Mouse (Mus musculus) MEL (cell line): ENCODE data around the gene Neto2.

Experiments
- CTCF ChIP-seq, 3 experiments: IDR thresholded peaks in 2 of 3; conservative IDR thresholded peaks in 1 of 3; 2 replicates each; pipeline ENCODE4 v1.5.1; 2011 to 2012; ENCODE audit warnings: low read length in 3 of 3, low read depth in 2 of 3, mild to moderate bottlenecking in 2 of 3, improper control_type of control experiment in 1 of 3, inconsistent platforms in 1 of 3, mixed read lengths in 1 of 3, moderate library complexity in 1 of 3; ENCODE audit not compliant: control insufficient read depth in 1 of 3, insufficient read depth in 1 of 3, poor library complexity in 1 of 3, severe bottlenecking in 1 of 3
- MEF2A ChIP-seq: IDR thresholded peaks from 2 replicates; pipeline ENCODE4 v1.6.1; 2014; ENCODE audit warnings: low read depth, mild to moderate bottlenecking, inconsistent platforms, low read length, improper control_type of control experiment; ENCODE audit not compliant: poor library complexity, insufficient replicate concordance, severe bottlenecking; ENCODE audit errors: extremely low read depth
- MYC ChIP-seq: IDR thresholded peaks from 2 replicates; pipeline ENCODE4 v1.6.1; 2011; ENCODE audit warnings: low read depth, mild to moderate bottlenecking, low read length, improper control_type of control experiment, moderate library complexity
- POLR2A ChIP-seq, 2 experiments: IDR thresholded peaks; 2 replicates each; pipeline ENCODE4 v1.6.1; 2011 to 2012; ENCODE audit warnings: low read length in 2 of 2, mild to moderate bottlenecking in 2 of 2, control low read depth in 1 of 2, improper control_type of control experiment in 1 of 2, low read depth in 1 of 2, moderate library complexity in 1 of 2; ENCODE audit not compliant: control insufficient read depth in 1 of 2, insufficient read depth in 1 of 2, poor library complexity in 1 of 2
- RAD21 ChIP-seq: IDR thresholded peaks from 2 replicates; pipeline ENCODE4 v1.6.1; 2011; ENCODE audit warnings: mild to moderate bottlenecking, low read depth, low read length, improper control_type of control experiment
- TAL1 ChIP-seq: IDR thresholded peaks from 2 replicates; pipeline ENCODE4 v1.6.1; 2012; ENCODE audit warnings: mild to moderate bottlenecking, inconsistent platforms, low read length, moderate library complexity, mixed read lengths
- USF2 ChIP-seq, 2 experiments: IDR thresholded peaks; 2 replicates each; pipeline ENCODE4 v1.6.1; 2011 to 2012; ENCODE audit warnings: improper control_type of control experiment in 2 of 2, low read length in 2 of 2, borderline replicate concordance in 1 of 2, inconsistent platforms in 1 of 2, low read depth in 1 of 2, mild to moderate bottlenecking in 1 of 2; ENCODE audit not compliant: insufficient read depth in 1 of 2
- ZNF384 ChIP-seq: IDR thresholded peaks from 2 replicates; pipeline ENCODE4 v1.6.1; 2012; ENCODE audit warnings: low read depth, mild to moderate bottlenecking, inconsistent platforms, low read length, improper control_type of control experiment

- TF ChIP-seq CTCF (IDR thresholded peaks at IDR 0.05 in 2 of 3, conservative IDR thresholded peaks at IDR 0.05 in 1 of 3; ENCODE audit: control insufficient read depth in 1 of 3, insufficient read depth in 1 of 3, low read depth in 2 of 3, low read length in 3 of 3, poor library complexity in 1 of 3, severe bottlenecking in 1 of 3) (no peak), POLR2A (IDR thresholded peaks at IDR 0.05; ENCODE audit: control insufficient read depth in 1 of 2, insufficient read depth in 1 of 2, low read depth in 1 of 2, low read length in 2 of 2, poor library complexity in 1 of 2) (no peak), MEF2A (no peak), TAL1 (no peak), MYC (no peak), RAD21 (no peak), ZNF384 (no peak), USF2 (IDR thresholded peaks at IDR 0.05; ENCODE audit: borderline replicate concordance in 1 of 2, insufficient read depth in 1 of 2, low read depth in 1 of 2, low read length in 2 of 2) (no peak)
Measured at GRCm38 (mm10) chr8:85706988-85707387, 6.3 kb upstream of the Neto2 start.
